Mouse (Mus musculus) kidney, adult 8-10 months (tissue): ENCODE measurements around the gene Wdr59.
A peak's percentile ranks its signal among the peaks of the same experiment; 100 is the strongest.
"Not testable (repeated sequence)": the region's sequence is repeated elsewhere in the genome, so short reads cannot be mapped to it uniquely, and the experiment has no call there.

ENCODE experiments used
- DNase-seq, 2 experiments: peaks; one replicate each; pipeline ENCODE4 v3.0.0; 2022

The Wdr59 gene

DNA sequence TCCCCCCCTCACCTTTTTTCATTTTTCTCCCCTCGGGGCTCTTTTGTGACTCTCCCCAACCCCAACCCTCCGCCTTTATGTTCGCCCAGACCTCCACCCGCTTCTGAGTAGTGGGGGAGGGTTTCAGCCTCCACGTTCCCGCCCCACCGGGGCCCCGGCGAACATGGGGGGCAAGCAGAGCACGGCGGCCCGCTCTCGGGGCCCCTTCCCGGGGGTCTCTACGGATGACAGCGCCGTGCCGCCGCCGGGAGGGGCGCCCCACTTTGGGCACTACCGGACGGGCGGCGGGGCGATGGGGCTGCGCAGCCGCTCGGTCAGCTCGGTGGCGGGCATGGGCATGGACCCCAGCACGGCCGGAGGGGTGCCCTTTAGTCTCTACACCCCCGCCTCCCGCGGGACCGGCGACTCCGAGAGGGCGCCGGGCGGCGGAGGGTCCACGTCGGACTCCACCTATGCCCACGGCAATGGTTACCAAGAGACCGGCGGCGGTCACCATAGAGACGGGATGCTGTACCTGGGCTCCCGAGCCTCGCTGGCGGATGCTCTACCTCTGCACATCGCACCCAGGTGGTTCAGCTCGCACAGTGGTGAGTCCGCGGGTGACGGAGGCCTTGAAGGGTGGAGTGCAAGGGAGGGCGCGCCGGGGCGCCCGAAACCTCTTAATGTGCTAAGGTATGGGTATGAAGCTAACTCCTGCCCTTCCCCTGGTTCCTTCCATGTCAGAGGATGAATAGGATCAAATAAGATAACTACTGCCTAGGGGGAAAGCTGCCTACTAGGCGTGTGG is 15.3 kb upstream of the Wdr59 start:
- peak; percentile 20 to 31 for DNase-seq

DNA sequence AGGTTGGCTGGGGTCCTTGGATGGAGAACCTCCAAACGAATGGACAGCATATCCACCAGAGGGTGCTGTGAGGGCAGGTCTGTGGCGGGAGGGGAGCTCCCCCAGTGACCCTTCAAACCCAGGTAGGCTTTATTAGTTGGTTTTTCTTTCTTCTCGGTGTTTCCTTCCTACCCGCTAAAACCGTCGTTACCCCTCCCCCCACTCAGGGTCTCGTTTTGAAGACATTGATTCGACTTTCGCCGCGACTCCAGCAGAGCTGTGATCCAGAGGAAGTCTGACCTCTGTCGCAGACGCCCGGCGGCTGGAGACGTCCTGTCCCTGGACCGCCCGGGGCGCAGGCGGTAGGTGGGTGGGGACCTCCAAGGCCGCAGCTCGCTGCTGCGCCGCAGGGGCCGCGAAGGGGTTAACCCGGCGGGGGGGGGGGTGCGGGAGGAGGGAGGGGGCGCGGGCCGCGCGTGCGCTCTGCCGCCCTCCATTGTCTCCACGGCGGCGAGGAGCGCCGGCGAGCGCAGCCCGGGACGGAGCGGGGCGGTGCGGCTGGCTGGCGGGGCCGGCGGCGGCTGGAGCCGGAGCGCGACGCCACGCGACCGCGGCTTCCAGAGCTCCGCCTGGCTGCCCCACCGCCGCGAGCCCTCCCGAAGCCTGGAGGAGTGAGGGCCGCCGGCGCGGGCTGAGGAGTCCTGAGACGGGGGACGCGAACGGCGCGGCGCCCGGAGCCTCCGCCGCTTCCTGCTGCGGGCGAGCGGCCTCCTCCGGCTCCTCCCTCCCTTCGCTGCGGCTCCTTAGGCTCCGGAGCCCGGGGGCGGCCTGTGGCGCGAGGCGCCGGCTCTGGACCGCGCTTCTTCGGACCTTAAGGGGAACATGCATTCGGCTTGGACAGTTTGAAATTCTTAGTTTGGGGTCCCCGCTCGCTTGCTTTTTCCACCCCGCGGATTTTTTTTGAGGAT is 14.4 kb upstream of the Wdr59 start, which contains the start of gene Znrf1:
TSS of gene Znrf1 (plus strand) at position 67 of the 947 bp plus-strand sequence.
- DNase-seq = peak; percentile 62 to 67

GRCm38 (mm10) chr8:111535491-111535890 is 13.6 kb upstream of the Wdr59 start:
- DNase-seq = no peak

DNA sequence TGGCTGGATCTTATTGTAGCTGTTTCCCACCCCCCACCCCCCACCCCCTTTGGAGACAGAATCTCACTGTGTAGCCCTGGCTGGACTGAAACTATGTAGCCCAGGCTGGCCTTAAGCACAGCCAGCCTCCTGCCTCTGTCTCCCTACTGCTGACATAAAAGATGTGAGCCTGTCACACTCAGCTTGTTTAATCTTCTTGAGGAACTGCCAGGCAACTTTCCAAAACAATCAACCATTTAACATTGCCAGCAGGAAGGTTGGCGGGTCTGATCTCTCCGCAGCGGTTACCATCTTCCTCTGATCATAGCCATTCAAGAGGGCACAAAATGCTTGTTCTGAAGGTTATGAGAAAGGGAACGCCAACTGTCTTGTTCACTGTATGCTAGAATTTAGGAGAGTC is 11.6 kb upstream of the Wdr59 start:
- DNase-seq = no peak

DNA sequence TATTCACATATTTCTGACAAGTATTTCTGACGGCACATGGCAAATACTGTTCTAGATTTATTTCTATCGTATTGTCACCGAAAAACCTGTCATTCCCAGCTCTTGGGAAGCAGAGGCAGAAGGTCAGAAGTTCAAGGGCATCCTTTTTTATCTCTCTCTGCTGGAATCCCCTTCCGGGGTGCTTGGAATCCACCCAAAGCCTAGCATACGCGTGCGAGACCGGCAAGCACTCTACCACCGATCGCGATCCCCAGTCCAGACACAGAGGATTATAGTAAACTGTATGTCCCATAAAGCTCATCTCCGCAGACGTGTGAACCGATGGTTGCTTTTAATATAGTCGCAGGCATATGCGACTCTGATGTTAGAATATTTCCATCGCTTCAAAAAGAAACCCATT is 9.7 kb upstream of the Wdr59 start:
- DNase-seq = no peak

GRCm38 (mm10) chr8:111531191-111531590 is 9.3 kb upstream of the Wdr59 start:
- DNase-seq = no peak

GRCm38 (mm10) chr8:111528071-111528470 is 6.2 kb upstream of the Wdr59 start:
- DNase-seq = no peak

DNA sequence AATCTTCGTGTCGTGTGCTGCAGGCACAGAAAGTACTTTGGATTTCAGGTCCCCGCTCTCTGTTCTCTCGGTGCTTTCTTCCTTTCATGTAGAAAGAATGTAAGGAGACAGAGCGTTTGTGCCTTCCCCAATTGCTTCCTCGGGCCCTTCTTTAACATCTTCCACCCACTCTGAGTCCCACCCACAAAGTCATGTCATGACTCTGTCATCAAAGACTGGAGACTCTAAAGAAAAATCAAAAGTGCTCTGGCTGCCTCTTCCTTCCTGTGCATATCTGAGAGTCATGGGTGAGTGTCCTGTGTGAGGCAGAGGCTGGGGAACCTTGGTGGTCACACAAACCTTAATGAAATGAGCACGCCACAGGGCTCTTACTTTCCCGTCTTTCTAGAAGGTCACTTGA is 5.3 kb upstream of the Wdr59 start:
- no peak for DNase-seq

GRCm38 (mm10) chr8:111526403-111527024 is 4.6 kb upstream of the Wdr59 start:
- no peak for DNase-seq

DNA sequence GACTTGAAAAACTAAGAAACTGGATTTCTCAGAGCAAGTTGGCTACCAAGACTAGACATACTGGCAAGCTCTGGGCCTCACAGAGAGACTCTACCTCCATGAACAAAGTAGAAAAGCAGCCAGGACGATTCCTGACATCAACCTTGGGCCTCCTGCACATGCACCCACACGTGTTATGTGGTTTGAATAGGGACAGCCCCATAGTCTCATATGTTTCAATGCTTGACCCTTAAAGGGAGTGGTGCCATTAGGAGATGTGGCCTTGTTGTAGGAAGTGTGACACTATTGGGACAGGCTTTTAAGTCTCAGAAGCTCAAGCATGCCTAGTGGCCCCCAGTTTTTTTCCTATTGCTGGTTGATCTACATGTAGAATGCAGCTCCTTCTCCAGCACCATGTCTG is 4.4 kb downstream of the Wdr59 start:
- no peak for DNase-seq

DNA sequence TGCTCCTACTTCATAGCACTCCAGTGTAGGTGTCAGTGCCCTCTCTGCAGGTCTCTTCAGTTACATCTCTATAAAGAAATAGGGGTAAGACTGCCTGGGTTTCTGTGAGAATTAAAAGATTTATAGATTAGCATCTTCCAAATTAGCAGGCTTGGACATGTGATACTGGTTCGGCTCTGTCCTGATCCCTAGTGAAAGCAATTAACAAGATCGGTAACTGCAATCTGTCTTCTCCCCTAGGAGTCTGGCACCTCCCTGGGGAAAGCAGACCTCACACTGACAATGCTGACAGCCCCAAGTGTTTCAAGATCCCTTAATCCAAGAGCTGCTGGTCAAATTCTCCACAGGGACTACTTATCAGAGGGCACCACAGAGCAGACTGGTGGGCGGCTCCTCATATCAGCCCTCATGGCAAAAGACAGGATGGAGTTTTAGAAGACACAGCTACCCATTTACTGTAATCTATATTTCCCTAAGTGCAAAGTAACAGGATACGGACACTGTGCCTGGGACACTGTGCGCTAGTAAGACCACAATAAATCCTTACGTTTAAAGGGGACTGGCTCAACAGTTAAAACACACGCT is 5.3 kb downstream of the Wdr59 start:
- no peak for DNase-seq

DNA sequence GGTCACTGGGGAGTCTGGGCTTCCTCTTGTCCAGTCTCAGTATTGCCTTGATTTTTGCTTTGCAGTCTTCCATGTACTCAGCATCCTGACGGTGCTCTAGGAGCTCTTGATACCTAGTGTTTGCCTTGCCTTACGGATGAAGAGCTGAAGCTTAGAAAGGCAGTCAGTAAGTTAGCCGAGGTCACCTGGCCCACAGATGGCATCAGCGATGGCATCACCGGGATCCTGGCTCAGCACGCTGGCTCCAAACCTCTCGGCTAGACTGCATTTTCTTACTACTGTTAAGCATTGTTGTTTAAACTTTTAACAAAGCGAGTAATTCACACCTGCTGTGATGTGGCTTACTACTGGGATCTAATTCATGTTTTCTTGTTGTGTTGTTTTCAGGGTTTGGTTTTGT is 8.4 kb downstream of the Wdr59 start:
- DNase-seq = no peak

DNA sequence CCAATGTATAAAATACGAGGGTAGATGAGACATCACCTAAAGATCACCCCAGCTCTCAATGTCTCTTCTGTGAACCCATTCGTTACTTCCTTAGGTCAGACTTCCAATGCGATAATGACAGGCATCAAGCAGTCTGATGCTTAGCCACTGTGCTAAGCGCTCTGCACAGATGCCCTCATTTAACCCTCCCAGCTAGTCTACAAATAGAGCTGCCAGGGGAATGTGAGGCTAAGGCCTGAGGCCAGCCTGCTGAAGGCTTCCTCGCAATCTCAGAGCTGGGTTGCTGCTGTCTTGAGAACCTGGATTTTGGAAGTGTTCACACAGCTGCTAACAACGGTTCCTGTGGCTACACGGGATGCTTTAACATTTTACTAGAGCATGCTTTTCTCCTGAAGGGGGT is 9.0 kb downstream of the Wdr59 start:
- no peak for DNase-seq

GRCm38 (mm10) chr8:111510401-111510800 is 11.5 kb downstream of the Wdr59 start:
- DNase-seq = no peak

DNA sequence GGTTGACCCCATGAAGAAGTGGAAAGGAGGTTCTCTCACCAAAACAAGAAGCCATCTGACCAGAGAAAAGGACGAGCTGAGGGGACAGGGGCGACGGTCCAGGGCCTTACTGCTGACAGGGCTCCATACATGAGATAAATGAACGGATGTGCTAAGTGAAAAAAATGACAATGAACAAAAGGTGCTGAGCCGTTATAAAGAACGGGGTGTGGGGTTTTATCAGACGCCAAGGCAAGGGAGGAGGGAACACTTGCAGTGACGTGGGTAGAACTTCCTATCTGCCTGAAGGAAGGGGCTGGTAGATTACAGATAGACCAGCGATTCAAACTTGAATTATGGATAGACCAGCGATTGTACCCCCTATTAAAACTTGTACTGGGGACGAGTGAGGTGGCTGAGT is 12.6 kb downstream of the Wdr59 start:
- no peak for DNase-seq

DNA sequence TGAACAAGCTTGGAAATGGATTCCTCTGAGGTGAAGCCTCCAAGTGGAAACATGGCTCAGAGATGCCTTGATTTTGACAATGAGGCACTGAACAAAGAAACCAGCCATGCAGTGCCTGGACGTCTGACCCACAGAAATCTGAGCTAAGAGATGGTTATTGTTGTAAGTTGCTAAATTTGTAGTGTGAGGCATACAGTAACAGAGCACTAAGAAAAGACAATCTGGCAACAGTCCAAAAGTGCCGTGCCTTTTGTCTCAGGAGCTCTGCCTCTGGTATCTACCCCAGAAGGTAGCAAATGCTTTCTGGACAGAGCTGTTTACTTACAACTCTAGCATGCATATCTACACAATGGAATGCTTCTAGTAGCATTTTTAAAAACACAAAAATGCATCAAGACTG is 13.3 kb downstream of the Wdr59 start:
- no peak for DNase-seq

GRCm38 (mm10) chr8:111501724-111502464 is 20.0 kb downstream of the Wdr59 start:
- DNase-seq = no peak

- not testable (repeated sequence) for DNase-seq
These were observed 23.6 kb downstream of the Wdr59 start for GRCm38 (mm10) chr8:111498249-111498648.

GRCm38 (mm10) chr8:111496326-111496725 is 25.6 kb downstream of the Wdr59 start:
- no peak for DNase-seq

DNA sequence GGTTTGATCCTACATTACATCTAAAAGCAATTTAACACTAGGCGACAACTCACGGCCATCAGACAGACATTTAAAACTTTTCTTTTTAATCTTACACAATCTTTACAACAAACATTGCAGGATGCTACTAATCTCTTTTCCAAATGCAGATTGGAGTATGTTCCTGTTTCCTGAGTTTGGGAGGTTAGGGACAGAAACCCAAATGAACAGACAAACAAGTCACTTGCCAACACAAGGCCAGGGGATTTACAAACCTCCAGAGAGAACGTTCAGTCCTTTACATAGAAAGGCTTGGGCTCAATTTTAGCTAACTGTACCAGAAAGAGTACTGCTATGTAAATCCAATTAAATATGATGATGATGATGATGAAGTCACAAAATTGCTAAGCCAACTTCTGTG is 28.7 kb downstream of the Wdr59 start:
- DNase-seq = no peak

DNA sequence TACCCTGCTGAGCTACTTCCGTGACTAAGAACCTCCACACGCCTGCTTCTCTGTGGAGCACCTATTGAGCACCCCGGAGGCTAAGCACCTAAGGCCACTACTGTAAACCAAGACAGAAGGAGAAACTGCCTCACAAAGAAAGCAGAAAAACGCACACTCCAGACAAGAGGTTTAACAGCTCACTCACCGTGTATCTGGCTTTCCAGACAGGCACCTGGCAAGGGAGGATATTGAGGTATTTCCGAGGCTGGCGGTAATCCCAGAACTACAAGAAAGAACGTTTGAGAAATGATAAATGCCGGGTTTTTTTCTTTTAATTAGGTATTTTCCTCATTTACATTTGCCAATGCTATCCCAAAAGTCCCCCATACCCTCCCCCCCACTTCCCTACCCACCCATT is 29.4 kb downstream of the Wdr59 start:
- no peak for DNase-seq

DNA sequence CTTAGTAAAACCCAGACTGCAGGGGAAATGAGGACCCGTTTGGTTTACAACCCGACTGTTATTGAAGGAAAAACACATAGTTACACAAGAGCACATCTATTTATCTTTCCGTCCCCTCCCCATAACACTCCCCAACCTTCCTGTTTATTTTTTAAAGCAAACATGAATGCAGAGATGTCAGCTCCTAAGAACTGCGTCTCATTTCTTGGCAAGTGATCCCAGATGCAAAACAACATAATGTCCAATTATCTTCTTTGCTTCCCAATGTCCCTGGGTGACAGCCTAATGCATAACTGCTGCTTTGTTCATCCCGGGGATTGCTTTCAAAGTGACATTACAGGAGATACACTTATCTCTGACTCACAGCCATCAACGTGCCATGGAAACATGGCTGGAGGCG is 30.7 kb downstream of the Wdr59 start:
- no peak for DNase-seq
